Mouse (Mus musculus): ENCODE results near the gene Nxnl2. TPM values are rescaled to one million over a fixed set of nuclear protein-coding genes. Genes with fewer than 3 reads are reported as not detected.
A peak's percentile ranks its signal among the peaks of the same experiment; 100 is the strongest.

Nxnl2 gene
- polyA plus RNA-seq, 1 experiment from 2014 or later = 0.72 TPM

DNA sequence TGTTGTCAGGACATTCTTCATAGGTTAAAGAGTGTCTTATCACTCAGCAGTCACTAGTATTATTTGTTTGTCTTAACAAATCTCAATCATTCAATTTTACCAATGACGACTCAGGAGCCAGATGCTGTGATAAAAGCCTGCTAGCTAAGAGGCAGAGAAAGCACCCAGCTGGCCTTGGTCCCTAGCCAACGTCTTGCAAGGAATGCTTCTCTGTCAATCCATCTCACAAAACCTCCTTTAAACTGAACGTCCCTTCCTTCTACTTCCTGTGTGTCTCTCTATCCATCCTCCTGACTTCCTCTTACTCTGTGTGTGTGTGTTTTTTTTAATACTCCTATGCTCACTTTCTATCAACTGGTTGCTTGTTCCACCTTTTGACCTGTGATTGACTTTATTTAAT, 8.5 kb downstream of the Nxnl2 start:
- no peaks in the 10 kb centered on the region for H3K9me3 ChIP-seq (ENCODE audit: low read depth, low read length)
- no peak overlapping the region for H3K27ac ChIP-seq (ENCODE audit: low read depth)
- H3K4me1 ChIP-seq (ENCODE audit: insufficient read depth) = no peaks in the 10 kb centered on the region
- no peak overlapping the region for H3K9ac ChIP-seq
- 20% methylated on average over 3 of the region's 3 CpGs for WGBS
- TF ChIP-seq CTCF (IDR thresholded peaks at IDR 0.05; ENCODE audit: low read depth) = no peak
- DNase-seq (peak; percentile 84), ATAC-seq (ENCODE audit: insufficient read depth) (peak; percentile 68)
- no peaks in the 10 kb centered on the region for H3K27me3 ChIP-seq (ENCODE audit: insufficient read depth, low read length)
- no peak overlapping the region for H3K4me3 ChIP-seq (ENCODE audit: low read depth, low read length)
- no peaks in the 10 kb centered on the region for H3K36me3 ChIP-seq (ENCODE audit: insufficient read depth)
- H3K4me2 ChIP-seq = no peak overlapping the region

DNA sequence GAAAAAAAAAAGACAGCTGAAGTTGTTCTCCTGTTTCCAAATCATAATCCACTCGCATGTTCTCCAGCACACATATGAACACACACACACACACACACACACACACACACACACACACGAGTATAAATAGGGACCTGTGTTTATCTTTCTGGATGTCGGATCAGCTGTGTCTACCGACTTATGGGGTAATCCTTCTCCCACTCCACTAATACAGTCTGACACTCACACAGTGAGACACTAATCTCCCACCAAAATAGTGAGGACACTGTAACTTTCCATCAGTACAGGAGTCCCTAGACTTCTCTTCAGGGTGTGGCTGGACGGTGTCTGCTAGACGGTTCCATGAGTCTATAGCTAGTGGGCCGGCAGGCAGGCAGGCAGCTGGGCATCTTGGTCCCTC, 11.4 kb downstream of the Nxnl2 start:
- Histone ChIP-seq H3K36me3 (ENCODE audit: insufficient read depth) (no peaks in the 10 kb centered on the region), H3K9me3 (ENCODE audit: low read depth, low read length) (no peaks in the 10 kb centered on the region), H3K4me2 (no peak overlapping the region), H3K9ac (no peak overlapping the region), H3K4me1 (ENCODE audit: insufficient read depth) (no peaks in the 10 kb centered on the region), H3K27me3 (ENCODE audit: insufficient read depth, low read length) (no peaks in the 10 kb centered on the region), H3K27ac (ENCODE audit: low read depth) (no peak overlapping the region), H3K4me3 (ENCODE audit: low read depth, low read length) (no peak overlapping the region)
- WGBS = 58% methylated on average over 7 of the region's 7 CpGs
- ATAC-seq (ENCODE audit: insufficient read depth) (no peak), DNase-seq (no peak)
- TF ChIP-seq CTCF (IDR thresholded peaks at IDR 0.05; ENCODE audit: low read depth) = no peak

DNA sequence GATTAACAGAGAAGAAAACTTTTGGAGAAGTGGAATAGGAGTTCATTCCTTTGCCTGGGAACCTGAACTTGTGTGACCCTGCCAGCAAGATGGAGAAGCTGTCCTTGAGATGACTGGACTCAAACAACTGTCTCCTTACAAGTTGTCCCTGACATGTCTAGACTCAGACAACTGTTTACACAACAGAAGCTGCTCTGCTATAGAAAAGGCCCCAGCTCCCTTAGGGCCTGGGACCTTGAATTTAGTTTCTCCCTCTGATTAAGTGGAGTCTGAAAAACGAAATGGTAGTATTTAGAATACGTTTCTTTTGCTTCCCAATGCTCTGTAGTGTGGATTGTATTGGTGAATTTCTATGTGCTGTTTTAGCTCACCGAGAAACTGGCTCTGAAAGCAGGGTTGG, 14.1 kb downstream of the Nxnl2 start:
- no peak overlapping the region for H3K27ac ChIP-seq (ENCODE audit: low read depth)
- no peak for ATAC-seq (ENCODE audit: insufficient read depth)

DNA sequence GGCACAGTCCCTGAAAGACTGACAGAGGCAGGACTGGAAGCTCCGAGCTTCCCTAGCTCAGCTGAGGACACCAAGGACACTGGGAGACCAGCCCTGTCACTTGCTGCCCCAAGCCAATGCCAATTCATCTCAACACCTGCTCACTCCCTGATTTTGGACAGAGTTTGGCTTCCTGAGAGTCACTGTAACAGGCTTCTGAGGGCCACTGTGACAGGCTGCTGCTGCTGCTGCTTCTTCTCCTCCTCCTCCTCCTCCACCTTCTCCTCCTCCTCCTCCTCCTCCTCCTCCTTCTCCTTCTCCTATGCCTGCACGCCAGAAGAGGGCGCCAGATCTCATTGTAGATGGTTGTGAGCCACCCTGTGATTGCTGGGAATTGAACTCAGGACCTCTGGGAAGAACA, 19.5 kb downstream of the Nxnl2 start:
- ATAC-seq (ENCODE audit: insufficient read depth) (no peak), DNase-seq (no peak)
- Histone ChIP-seq H3K9ac (no peak overlapping the region), H3K27me3 (ENCODE audit: insufficient read depth, low read length) (no peaks in the 10 kb centered on the region), H3K4me1 (ENCODE audit: insufficient read depth) (no peaks in the 10 kb centered on the region), H3K9me3 (ENCODE audit: low read depth, low read length) (no peaks in the 10 kb centered on the region), H3K4me3 (ENCODE audit: low read depth, low read length) (no peak overlapping the region), H3K36me3 (ENCODE audit: insufficient read depth) (no peaks in the 10 kb centered on the region), H3K27ac (ENCODE audit: low read depth) (no peak overlapping the region), H3K4me2 (no peak overlapping the region)
- no peak for TF ChIP-seq CTCF (IDR thresholded peaks at IDR 0.05; ENCODE audit: low read depth)
- WGBS = 52% methylated on average over 3 of the region's 3 CpGs

More for the DNA sequence above, 14.1 kb downstream of the Nxnl2 start:
- DNase-seq = peak; percentile 41
- H3K9me3 ChIP-seq (ENCODE audit: low read depth, low read length) = no peaks in the 10 kb centered on the region
- H3K9ac ChIP-seq = no peak overlapping the region
- H3K4me3 ChIP-seq (ENCODE audit: low read depth, low read length) = no peak overlapping the region
- no peaks in the 10 kb centered on the region for H3K36me3 ChIP-seq (ENCODE audit: insufficient read depth)
- 42% methylated on average over 3 of the region's 3 CpGs for WGBS
- no peaks in the 10 kb centered on the region for H3K27me3 ChIP-seq (ENCODE audit: insufficient read depth, low read length)
- no peak overlapping the region for H3K4me2 ChIP-seq
- no peaks in the 10 kb centered on the region for H3K4me1 ChIP-seq (ENCODE audit: insufficient read depth)
- no peak for TF ChIP-seq CTCF (IDR thresholded peaks at IDR 0.05; ENCODE audit: low read depth)

DNA sequence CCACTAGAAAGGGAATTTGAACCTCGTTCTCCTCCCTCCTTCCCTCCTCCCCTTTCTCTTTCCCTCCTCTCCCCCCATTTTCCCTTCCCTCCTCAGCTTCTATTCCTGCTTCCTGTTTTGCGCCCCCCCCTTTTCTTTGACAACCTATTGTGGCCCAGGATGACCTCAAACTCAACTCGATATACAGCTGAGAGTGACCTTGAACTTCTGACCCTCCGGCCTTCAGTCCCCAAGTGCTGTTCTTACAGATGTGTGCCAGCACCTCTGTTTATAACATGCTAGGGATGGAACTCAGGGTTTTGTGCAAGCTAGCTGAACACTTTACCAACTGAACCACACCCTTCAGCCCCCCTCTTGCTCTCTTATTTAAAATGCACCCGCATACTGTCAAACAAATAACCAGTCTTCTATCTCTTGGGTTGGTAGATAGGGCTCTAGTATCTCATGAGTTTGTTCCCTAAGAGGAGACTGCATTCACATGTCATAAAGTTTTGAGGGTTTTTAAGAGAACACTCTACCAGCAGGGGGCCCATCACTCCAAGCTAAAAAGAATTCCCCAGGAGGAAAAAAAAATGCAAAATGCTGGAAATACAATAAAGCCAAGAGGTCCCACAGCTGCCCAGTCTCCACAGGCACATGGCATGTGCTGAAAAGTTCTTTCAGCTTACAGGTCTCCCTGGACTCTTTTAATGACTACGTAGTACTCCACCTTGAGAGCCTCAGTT, 20.8 kb downstream of the Nxnl2 start:
- Histone ChIP-seq H3K4me1 (ENCODE audit: insufficient read depth) (no peaks in the 10 kb centered on the region), H3K9ac (no peak overlapping the region), H3K4me3 (ENCODE audit: low read depth, low read length) (no peak overlapping the region), H3K36me3 (ENCODE audit: insufficient read depth) (no peaks in the 10 kb centered on the region), H3K9me3 (ENCODE audit: low read depth, low read length) (no peaks in the 10 kb centered on the region), H3K27me3 (ENCODE audit: insufficient read depth, low read length) (no peaks in the 10 kb centered on the region), H3K27ac (ENCODE audit: low read depth) (no peak overlapping the region), H3K4me2 (no peak overlapping the region)
- ATAC-seq (ENCODE audit: insufficient read depth) (no peak), DNase-seq (peak; percentile 87)
- peak; percentile 61 for TF ChIP-seq CTCF (IDR thresholded peaks at IDR 0.05; ENCODE audit: low read depth)
- WGBS = 67% methylated on average over 6 of the region's 6 CpGs

DNA sequence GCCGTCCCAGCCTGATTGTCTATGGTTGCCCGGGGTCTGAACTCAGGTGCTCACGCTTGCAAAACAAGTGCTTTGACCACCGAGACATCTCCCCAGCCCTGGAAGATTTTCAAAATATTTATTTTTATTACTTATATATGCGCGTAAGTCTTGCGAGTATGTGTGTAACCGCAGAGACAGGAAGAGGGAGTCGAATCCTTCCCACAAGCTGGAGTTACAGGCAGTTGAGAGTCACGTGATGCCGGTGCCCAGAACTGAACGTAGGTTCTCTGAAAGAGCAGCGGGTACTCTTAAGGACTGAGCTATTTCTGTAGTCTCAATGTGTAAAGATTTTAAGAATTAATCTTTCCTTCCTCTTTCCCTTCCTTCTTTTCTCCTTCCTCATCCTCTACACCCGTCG, 23.1 kb downstream of the Nxnl2 start:
- Histone ChIP-seq H3K4me1 (ENCODE audit: insufficient read depth) (no peaks in the 10 kb centered on the region), H3K4me2 (no peak overlapping the region), H3K27me3 (ENCODE audit: insufficient read depth, low read length) (no peaks in the 10 kb centered on the region), H3K36me3 (ENCODE audit: insufficient read depth) (no peaks in the 10 kb centered on the region), H3K9me3 (ENCODE audit: low read depth, low read length) (no peaks in the 10 kb centered on the region), H3K9ac (no peak overlapping the region), H3K4me3 (ENCODE audit: low read depth, low read length) (no peak overlapping the region), H3K27ac (ENCODE audit: low read depth) (no peak overlapping the region)
- TF ChIP-seq CTCF (IDR thresholded peaks at IDR 0.05; ENCODE audit: low read depth) = no peak
- DNase-seq = no peak
- no peak for ATAC-seq (ENCODE audit: insufficient read depth)
- 85% methylated on average over 15 of the region's 15 CpGs for WGBS

DNA sequence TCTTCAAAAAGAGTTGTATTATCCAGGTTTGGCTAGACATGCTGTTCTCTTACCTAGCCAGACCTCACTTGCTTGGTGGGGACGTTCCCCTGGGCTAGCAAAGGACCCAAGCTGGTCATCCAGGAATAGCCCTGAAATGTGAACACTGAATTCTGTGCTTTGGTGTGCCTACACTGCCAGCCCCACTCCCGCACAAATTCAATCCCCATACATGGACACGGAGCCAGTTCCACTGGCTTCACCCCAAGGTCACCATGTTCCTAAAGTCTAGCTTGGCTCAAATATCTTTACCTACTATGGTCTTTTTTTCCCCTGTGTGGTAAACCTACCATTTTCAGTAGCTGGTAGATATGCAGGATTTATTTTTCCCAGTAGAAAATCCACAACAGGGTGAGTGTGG, 26.9 kb downstream of the Nxnl2 start:
- 79% methylated on average over 3 of the region's 3 CpGs for WGBS
- no peak overlapping the region for H3K4me2 ChIP-seq
- ATAC-seq (ENCODE audit: insufficient read depth) = no peak

More for the DNA sequence above, 26.9 kb downstream of the Nxnl2 start:
- Histone ChIP-seq H3K27ac (ENCODE audit: low read depth) (peak overlapping the region; percentile 27; the same call in 1 of the 2 replicates), H3K36me3 (ENCODE audit: insufficient read depth) (no peaks in the 10 kb centered on the region), H3K9ac (no peak overlapping the region), H3K4me1 (ENCODE audit: insufficient read depth) (no peaks in the 10 kb centered on the region), H3K4me3 (ENCODE audit: low read depth, low read length) (no peak overlapping the region), H3K9me3 (ENCODE audit: low read depth, low read length) (no peaks in the 10 kb centered on the region), H3K27me3 (ENCODE audit: insufficient read depth, low read length) (no peaks in the 10 kb centered on the region)
- TF ChIP-seq CTCF (IDR thresholded peaks at IDR 0.05; ENCODE audit: low read depth) = no peak
- no peak for DNase-seq
